Mouse (Mus musculus) urinary bladder, postnatal 10 days (tissue): ENCODE measurements around the gene Slc5a3.

Experiments
- DNase-seq: peaks from one replicate; pipeline ENCODE4 v3.0.0; 2022; ENCODE audit warnings: low spot score

The Slc5a3 gene

GRCm38 (mm10) chr16:92120899-92121531 is 62.9 kb downstream of the Slc5a3 start:
- DNase-seq, result no peak

- no peak for DNase-seq
Measured at GRCm38 (mm10) chr16:92127226-92127625, 69.1 kb downstream of the Slc5a3 start.

GRCm38 (mm10) chr16:92127666-92128065 is 69.5 kb downstream of the Slc5a3 start:
- DNase-seq, result no peak

GRCm38 (mm10) chr16:92129843-92130242 is 71.7 kb downstream of the Slc5a3 start:
- no peak for DNase-seq

- DNase-seq, result no peak
Measured at GRCm38 (mm10) chr16:92132511-92132910, 74.4 kb downstream of the Slc5a3 start.

- no peak for DNase-seq
Measured at GRCm38 (mm10) chr16:92134148-92134764, 76.1 kb downstream of the Slc5a3 start.

GRCm38 (mm10) chr16:92136275-92136674 is 78.2 kb downstream of the Slc5a3 start:
- no peak for DNase-seq
